Mouse (Mus musculus) layer of hippocampus, postnatal 25 days (tissue): ENCODE data around the gene Duxbl1. TPM values are rescaled to one million over a fixed set of nuclear protein-coding genes. Genes with fewer than 3 reads are reported as not detected.
"Not testable (repeated sequence)": the region's sequence is repeated elsewhere in the genome, so short reads cannot be mapped to it uniquely, and the experiment has no call there.

ENCODE experiments used
- DNase-seq, 2 experiments: peaks; one replicate each; pipeline ENCODE4 v3.0.0; 2022; ENCODE audit warnings: mixed read lengths in 2 of 2, low spot score in 1 of 2; ENCODE audit errors: extremely low spot score in 1 of 2
- total RNA-seq, 2 experiments: library from RNA; stranded (reverse); gene quantifications; 2 replicates each; pipeline ENCODE4 v1.2.3; 2021

The Duxbl1 gene
- under 1 TPM in 1 of 2 experiments, not detected in 1; 0.47 TPM for total RNA-seq

DNA sequence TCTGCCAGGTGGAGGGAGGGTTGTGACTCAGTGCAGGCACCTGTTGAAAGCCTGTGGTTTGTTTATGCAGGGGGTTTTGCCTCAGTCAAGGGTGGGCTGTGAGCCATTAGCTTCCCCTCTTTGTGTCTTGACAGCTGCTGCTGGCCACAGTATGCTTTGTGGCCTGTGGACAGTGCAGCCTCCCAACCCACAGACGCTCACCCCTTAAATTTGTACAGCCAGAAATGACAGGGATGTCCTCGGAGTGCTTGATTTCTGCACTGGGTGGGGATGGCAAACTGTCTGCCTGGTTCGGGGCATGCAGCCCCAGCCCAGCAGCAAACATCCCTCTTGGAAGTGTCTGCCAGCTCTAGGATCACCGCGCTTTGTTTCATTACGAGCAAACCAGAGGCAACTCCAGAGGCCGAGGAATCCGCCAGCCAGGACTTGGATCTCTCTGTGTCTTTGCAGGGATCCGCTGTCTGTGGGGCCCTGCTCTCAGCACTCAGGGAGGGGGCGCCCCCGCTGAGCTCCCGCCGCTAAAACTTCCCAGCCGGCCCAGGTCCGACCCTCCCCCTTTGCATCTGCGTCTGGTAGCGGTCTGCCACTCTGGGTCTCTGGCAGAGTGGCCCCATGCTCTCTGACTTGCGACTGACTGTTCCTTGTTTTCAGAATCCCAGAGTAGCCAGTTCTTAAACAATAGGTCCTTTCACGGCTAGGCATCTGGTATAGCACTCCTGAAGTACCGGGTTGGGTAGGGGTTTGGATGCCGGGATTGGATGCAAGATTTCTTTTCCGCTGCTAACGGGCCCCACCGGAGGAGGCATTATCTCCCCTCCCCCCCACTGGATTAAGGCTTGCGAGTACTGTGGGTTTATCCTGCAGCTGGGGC is at the start of gene Duxbl1:
Gene Duxbl1, plus strand, starts transcription at position 207 of the 871 bp plus-strand sequence.
- DNase-seq: not testable (repeated sequence)

DNA sequence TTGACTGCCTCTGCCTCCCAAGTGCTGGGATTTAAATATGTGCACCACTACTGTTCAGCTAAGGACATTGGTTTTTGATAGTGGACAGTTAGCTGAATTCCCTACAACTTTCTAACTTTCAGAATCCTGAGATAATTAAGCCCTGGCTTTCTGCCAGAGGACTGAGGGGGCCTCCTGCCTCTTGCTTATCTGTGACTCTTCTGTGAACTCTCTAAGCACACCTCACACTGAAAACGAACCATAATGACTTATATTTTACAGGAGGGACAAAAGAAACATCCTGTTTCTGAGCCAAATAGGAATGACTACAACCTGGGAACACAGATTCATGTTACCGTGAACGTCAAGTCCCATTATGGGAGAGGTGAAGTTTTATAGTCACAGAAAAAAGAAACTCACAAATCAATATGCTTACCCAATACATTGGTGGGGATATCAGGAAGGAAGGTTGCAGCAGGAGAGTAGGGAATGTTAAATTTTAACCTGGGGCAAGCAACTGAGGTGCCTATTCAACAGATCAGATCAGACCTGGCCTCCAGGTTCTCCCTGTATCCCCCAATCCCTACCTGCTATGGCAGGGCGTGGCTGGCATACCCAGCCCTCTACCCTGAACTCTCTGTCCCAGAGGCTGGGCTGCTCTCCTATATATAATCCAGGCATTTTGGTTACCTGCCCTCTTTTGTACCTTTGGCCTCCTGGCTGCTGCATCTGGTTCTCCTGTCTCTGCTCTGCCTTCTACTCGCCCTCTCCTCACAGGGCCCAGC is 41.3 kb upstream of the Duxbl1 start:
- DNase-seq: not testable (repeated sequence)

DNA sequence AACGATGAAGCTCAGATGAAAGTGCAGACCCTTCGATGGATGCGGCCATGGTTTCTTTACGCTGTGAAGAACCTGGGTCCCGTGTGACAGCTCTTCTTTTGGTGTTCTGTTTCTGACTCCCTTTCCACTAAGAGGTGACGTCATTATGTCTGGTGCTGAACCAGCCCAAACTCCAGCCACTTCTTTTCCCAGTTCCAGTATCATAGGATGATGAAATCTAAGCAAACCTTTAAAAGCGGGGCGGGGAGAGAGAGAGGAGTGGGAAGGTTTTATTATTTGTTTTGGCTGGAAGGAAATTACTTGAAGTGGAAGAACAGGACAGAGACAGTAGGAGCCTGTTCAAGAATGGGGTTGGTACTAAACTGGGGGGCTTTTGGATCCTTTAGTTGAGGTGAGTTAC is 40.4 kb upstream of the Duxbl1 start, which contains the start of gene Cphx1:
Gene Cphx1, plus strand, starts transcription at position 301 of the 400 bp plus-strand sequence.
- DNase-seq: not testable (repeated sequence)

DNA sequence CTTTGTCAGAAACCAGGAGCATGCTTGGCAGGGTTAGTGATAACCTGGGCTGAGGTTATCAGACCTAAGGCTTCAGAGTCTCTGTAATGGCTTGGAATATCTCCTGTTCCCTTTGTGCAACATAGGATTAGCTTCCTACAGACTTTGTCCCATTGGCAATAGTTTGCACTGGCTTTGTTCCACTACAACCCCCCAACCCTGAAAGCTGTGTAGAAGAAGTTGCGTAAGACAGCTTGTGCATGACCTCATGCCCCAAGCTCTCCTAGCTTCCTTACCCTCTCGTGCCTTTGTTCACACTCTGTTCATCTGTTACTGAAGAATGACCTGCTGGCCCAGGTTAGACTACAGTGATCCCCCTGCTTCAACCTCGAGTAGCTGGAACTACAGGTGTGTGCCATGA is 20.5 kb upstream of the Duxbl1 start:
- not testable (repeated sequence) for DNase-seq

DNA sequence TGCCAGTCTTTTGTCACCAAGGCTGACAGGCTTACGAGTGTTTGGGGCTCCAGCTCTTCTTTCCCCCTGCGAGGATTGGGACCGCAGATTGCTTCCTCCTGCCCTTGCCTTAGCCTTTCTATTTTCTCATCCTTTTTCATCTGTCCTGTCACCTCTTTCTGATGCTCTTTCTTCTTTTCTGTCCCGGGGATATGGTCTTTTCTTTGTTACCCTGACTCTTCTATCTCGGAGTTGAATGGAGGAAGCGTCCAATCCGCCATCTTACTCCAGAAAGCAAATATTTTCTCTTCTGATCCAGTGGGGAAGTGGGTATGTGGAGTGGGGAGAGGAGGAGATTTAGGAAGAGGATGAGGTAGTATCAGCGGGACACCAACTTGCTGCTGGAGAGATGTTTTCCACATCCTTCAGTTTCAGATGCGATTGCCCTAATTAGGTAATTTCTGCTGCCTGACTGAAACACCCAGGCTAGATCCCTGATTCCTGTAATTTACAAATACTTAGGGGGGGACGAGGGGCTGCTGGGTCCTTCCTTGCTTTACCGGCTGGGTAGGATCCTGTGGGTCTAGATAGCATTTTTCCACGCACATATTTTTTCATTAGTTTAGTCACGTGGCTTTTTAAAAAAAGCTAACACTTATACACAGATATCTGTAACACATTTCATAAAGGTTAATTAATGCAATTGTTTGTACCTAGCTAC is 1.0 kb downstream of the Duxbl1 start:
- DNase-seq: not testable (repeated sequence)

DNA sequence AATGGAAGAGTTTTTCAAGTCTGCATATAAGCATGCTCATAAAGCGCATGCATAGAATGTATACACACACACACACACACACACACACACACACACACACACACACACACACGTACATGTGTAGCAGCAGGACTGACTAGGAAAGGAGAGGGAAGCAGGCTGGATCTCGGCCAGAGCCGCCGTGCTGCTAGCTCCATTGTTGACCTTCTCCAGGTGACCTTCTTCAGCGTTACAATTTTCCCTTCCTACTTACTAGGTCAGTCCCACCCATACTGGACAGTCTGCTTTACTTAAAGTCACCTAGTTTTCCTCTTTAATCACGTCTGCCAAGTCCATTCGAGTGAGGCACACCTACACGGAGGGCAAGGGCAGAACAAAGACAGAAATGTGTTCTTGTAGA is 3.5 kb downstream of the Duxbl1 start:
- not testable (repeated sequence) for DNase-seq

DNA sequence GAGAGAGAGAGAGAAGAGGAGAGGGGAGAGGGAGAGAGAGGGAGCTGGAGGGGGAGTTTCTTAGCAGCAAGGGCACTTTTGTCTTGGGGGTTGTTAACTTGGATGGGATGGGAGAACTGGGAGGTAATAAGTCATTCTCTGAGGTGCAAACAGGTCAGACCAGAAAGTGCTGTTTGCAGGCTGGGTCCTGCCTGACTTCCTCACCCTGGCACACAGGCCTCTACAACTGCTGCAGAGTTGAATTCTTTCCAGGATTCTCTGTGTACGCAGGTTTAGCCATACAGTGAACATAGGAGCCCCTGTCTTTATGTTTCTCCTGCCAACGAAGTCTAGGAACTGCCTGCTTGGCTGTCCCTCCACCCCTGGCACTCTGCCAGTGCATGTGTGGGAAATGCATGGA is 29.1 kb downstream of the Duxbl1 start:
- not testable (repeated sequence) for DNase-seq

DNA sequence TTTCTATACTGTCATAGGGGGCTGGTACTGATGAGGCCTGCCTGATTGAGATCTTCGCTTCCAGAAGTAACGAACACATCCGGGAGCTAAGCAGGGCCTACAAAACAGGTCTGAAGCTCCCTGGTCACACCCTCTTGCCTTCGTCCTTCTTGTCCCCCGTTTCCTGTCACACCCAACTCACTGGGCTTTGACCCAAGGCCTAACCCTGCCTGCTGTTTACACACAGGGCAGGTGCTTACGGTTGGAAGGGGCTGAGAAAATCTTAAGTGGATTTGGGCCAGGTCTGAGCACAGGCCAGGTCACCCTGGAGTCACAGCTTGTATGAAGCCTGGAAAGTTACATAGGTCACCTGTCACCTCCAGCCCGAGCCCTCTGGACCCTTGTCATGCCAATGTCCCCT is 38.0 kb downstream of the Duxbl1 start:
- not testable (repeated sequence) for DNase-seq

DNA sequence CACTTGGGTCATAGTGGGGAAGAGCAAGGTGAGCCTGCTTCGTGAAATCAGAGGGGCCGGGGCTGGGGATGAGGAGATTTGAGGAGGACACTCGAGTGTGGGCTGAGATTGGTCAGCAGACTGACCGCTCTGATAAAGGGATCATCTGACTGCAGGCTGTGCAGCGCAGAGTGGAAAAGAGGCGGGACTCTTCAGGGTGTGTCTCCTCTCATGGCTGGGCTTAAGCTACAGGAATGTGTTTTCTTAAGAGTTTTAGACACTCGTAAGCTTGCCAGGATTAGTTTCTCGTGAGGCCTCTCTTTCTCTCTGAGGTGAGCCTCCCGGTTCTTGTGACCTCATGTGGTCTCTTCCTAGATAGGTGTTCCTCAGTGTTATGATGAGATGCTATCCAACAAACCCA is 43.2 kb downstream of the Duxbl1 start:
- not testable (repeated sequence) for DNase-seq

DNA sequence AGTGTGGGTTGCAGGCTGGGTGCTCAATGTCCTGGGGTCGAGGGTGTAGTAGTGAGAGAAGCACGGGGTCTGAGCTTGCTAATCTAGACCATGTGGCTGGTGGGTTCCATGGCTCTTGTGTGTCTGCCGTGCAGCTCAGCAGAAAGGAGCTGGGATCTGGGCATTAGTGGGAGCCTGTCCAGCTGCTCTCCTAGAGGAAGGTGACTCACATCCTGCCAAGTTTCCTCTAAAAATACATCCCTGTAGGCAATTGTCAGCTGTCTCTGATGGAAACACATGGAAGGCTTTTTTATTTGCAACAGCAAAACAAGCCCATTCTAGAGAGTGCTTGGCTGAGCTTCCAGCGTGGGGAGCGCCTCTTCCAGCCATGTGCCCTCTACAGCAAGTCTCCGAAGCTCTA is 44.5 kb downstream of the Duxbl1 start:
- DNase-seq: not testable (repeated sequence)

DNA sequence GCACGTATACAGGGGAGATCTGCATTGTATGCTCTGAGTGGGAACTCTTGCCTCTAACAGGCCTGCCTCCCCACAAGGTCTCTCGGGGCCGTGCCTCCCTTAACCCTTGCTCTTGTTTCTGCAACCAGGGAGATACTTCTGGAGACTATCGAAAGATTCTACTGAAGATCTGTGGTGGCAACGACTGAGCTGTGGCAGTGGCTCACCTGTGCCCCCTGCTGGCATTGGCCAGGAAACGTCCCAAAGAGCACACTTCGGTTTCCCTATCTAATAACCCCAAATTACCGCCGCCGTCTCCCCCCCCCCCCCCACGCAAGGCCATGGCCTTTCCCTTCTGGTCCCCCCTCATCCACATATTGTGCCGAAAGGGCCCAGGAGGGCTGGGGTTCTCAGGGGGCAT is 47.3 kb downstream of the Duxbl1 start:
- DNase-seq: not testable (repeated sequence)

DNA sequence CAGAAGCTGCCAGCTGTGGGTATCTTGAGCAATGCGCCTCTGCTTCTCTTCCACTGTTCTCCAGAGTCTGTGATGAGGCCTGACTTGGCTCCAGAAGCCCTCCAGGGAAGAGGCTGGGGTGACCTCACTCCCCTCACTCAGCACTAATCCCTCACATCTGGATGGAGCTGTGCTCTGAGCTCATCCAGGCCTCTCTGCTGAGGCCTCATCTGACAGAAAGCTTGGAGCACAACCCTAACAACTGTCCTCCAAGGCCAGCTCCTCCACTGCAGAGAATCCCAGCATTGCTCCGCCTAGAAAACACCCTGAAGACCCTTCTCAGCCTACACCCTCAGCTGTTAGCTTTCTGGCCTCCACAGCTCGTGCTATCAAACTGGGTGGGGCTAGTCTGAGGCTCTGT is 56.0 kb downstream of the Duxbl1 start:
- DNase-seq: not testable (repeated sequence)

DNA sequence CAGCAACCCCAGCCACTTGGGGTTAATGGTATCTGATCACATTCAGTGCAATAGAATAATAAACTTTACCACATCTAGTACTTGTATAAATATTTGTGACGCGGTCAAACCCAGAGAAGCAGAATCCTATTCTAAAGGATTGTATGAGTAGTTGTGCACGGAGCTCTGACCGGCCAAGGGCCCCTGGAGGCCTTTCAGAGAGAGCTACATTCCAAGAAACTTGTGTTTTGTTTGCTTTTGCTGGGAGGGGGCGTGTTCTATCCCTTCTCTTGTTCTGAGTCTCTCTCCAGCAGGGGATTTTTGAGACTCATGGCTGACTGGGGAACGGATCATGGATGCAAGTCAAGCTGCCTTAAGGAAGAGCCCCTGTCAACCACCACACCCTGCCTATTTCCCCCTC is 57.1 kb downstream of the Duxbl1 start:
- not testable (repeated sequence) for DNase-seq

Other genes starting within 250 kb of the Duxbl1 start
- gene Zcchc24, start 209.5 kb upstream of the Duxbl1 start, total RNA-seq: 10 to 100 TPM; 56.1 to 59.0 TPM
- 10 to 100 TPM; 64.8 to 69.7 TPM for gene Anxa11, start 136.4 kb upstream of the Duxbl1 start, total RNA-seq
- gene Plac9a, start 75.5 kb upstream of the Duxbl1 start, total RNA-seq: 1 to 10 TPM in 1 of 2 experiments, not detected in 1; 1.2 TPM
- gene Tmem254a, start 50.9 kb upstream of the Duxbl1 start, total RNA-seq: 1 to 10 TPM; 6.1 to 7.2 TPM
- gene Cphx1, start 40.3 kb upstream of the Duxbl1 start, total RNA-seq: not detected
- gene Gm9780, start 64.1 kb downstream of the Duxbl1 start, total RNA-seq: 1 to 10 TPM; 3.0 to 5.3 TPM
- gene Tmem254c, start 88.8 kb downstream of the Duxbl1 start, total RNA-seq: 10 to 100 TPM; 34.3 to 34.5 TPM
- gene Cphx2, start 102.9 kb downstream of the Duxbl1 start, total RNA-seq: not detected
- gene Cphx3, start 103.7 kb downstream of the Duxbl1 start, total RNA-seq: not detected
- gene Duxbl2, start 139.8 kb downstream of the Duxbl1 start, total RNA-seq: 1 to 10 TPM; 1.5 to 2.6 TPM
- 10 to 100 TPM in 1 of 2 experiments, 1 to 10 TPM in 1; 9.9 to 11.1 TPM for gene Plac9b, start 203.9 kb downstream of the Duxbl1 start, total RNA-seq
- 10 to 100 TPM; 16.2 to 17.3 TPM for gene Tmem254b, start 228.5 kb downstream of the Duxbl1 start, total RNA-seq